Mouse (Mus musculus) myocyte (in vitro differentiated cells): ENCODE data around the gene Sycn. TPM values are rescaled to one million over a fixed set of nuclear protein-coding genes. Genes with fewer than 3 reads are reported as not detected.

Experiments
- H3K27me3 ChIP-seq: one replicate; pipeline ENCODE4 v1.6.1; 2011; ENCODE audit not compliant: control insufficient read depth, insufficient read depth, insufficient read length
- H3K36me3 ChIP-seq: one replicate; pipeline ENCODE4 v1.6.1; 2011; ENCODE audit not compliant: control insufficient read depth, insufficient read depth
- H3K4me2 ChIP-seq: one replicate; pipeline ENCODE4 v1.6.1; 2011; ENCODE audit warnings: low read depth, control low read depth
- H3K4me3 ChIP-seq: one replicate; pipeline ENCODE4 v1.5.1; 2011; ENCODE audit warnings: mild to moderate bottlenecking, control low read depth, moderate library complexity
- H3K79me2 ChIP-seq: one replicate; pipeline ENCODE4 v1.6.1; 2011; ENCODE audit not compliant: control insufficient read depth, insufficient read depth
- H3ac ChIP-seq: one replicate; pipeline ENCODE4 v1.6.1; 2011; ENCODE audit not compliant: control insufficient read depth, insufficient read length
- CEBPB ChIP-seq: IDR thresholded peaks from 2 replicates; pipeline ENCODE4 v1.6.1; 2011; ENCODE audit warnings: mild to moderate bottlenecking, moderate library complexity; ENCODE audit not compliant: poor library complexity, insufficient read depth, severe bottlenecking
- E2F4 ChIP-seq: IDR thresholded peaks from one replicate; pipeline ENCODE4 v1.6.1; 2011; ENCODE audit warnings: mild to moderate bottlenecking, control low read depth, moderate library complexity; ENCODE audit not compliant: insufficient read depth
- MAX ChIP-seq: IDR thresholded peaks from one replicate; pipeline ENCODE4 v1.6.1; 2011; ENCODE audit warnings: low read depth, mild to moderate bottlenecking, control low read depth
- MYOD1 ChIP-seq, 3 experiments: IDR thresholded peaks; one replicate each; pipeline ENCODE4 v1.6.1; 2011; ENCODE audit warnings: control low read depth in 2 of 3, low read depth in 2 of 3, mild to moderate bottlenecking in 2 of 3, moderate library complexity in 1 of 3; ENCODE audit not compliant: insufficient read length in 2 of 3, control insufficient read depth in 1 of 3
- MYOG ChIP-seq, 3 experiments: IDR thresholded peaks; one replicate each; pipeline ENCODE4 v1.6.1; 2011; ENCODE audit warnings: control low read depth in 2 of 3, low read depth in 2 of 3, mild to moderate bottlenecking in 2 of 3; ENCODE audit not compliant: insufficient read length in 2 of 3, control insufficient read depth in 1 of 3, insufficient read depth in 1 of 3
- POLR2A ChIP-seq: IDR thresholded peaks from one replicate; pipeline ENCODE4 v1.6.1; 2011; ENCODE audit warnings: low read depth, mild to moderate bottlenecking, control low read depth, moderate library complexity; ENCODE audit not compliant: insufficient read length
- POLR2AphosphoS2 ChIP-seq: IDR thresholded peaks from one replicate; pipeline ENCODE4 v1.6.1; 2011; ENCODE audit warnings: low read depth, control low read depth; ENCODE audit not compliant: insufficient read length
- REST ChIP-seq: IDR thresholded peaks from one replicate; pipeline ENCODE4 v1.6.1; 2011; ENCODE audit warnings: mild to moderate bottlenecking, control low read depth, moderate library complexity; ENCODE audit not compliant: insufficient read depth, insufficient read length
- SRF ChIP-seq: IDR thresholded peaks from one replicate; pipeline ENCODE4 v1.6.1; 2011; ENCODE audit warnings: low read depth; ENCODE audit not compliant: control insufficient read depth, insufficient read length
- TCF12 ChIP-seq: IDR thresholded peaks from one replicate; pipeline ENCODE4 v1.6.1; 2011; ENCODE audit warnings: mild to moderate bottlenecking, control low read depth; ENCODE audit not compliant: poor library complexity, insufficient read depth, severe bottlenecking
- TCF3 ChIP-seq: IDR thresholded peaks from one replicate; pipeline ENCODE4 v1.6.1; 2011; ENCODE audit warnings: low read depth, control low read depth; ENCODE audit not compliant: insufficient read length
- USF1 ChIP-seq: IDR thresholded peaks from one replicate; pipeline ENCODE4 v1.6.1; 2011; ENCODE audit warnings: low read depth, mild to moderate bottlenecking, control low read depth, moderate library complexity
- polyA plus RNA-seq: library from polyadenylated mRNA; unstranded; fragments of >200 nt; fragmentation: generic; extraction: Trizol; gene quantifications from one replicate; pipeline ENCODE4 v1.2.1, GENCODE M21; 2012; ENCODE audit warnings: missing spikeins

Sycn gene
- polyA plus RNA-seq, 1 experiment: not detected

DNA sequence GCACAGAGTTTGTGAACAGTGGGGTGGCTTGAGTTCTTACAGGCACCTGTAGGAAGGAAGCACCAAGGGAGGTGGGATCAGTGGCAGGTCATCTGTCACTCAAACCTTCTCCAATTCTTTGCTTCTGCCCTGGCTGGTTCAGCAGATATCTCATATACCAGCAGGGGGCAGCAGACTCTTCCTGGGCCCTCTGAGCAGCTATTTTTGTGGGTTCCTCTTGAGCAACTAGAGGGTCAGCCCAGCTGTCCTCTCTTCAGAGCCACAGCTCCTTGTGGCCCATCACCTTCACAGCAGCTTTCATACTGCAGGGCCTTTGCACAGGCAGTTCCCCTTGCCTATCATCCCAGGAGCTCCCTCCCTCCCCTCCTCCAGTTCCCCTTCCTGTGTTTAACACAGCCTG is 27.6 kb downstream of the Sycn start:
- Histone ChIP-seq H3ac (no peak overlapping the region), H3K4me2 (no peak overlapping the region), H3K4me3 (no peak overlapping the region), H3K36me3 (no peaks in the 10 kb centered on the region), H3K79me2 (peaks cover 2% of the 10 kb centered on the region), H3K27me3 (no peaks in the 10 kb centered on the region)
- TF ChIP-seq MYOG (IDR thresholded peaks at IDR 0.05; ENCODE audit: control insufficient read depth in 1 of 3, insufficient read depth in 1 of 3, insufficient read length in 2 of 3, low read depth in 2 of 3) (peak; percentile 19 to 76 (median 28)), CEBPB (no peak), MYOD1 (IDR thresholded peaks at IDR 0.05; ENCODE audit: control insufficient read depth in 1 of 3, insufficient read length in 2 of 3, low read depth in 2 of 3) (peak in 2 of 3 experiments; percentile 18 to 52)

DNA sequence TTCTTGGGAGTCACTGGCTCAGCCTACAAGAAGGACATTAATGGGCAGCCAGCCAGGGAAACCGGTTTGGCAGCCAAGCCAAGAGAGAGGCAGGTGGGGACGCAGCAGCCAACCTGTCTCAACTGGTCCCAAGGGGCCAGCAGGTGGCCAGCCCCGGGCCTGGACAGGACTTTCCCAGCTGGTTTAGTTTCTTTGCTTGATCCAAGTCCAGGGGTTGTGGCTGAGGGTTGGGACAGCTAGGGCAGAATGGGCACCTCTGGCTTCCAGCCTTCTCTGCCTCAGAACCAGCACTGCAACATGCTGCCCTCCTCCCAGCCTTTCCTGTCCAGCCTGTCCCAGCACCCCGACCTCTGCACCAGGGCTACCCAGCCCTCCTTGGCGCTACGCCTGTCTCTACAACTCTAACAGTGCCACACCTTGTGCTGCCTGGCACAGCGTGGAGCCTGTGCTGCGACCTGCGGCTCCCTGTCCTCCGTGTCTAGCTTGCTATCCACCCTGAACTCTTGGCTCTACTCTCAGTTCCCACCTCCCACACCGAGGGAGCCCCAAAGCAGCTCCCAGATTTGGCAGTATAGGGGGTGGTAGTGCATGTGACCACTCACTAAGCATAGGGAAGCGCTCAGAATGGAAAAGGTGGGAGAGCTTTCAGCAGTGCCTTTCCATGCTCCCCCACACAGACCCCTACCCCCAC is 29.8 kb downstream of the Sycn start:
- Histone ChIP-seq H3ac (no peak overlapping the region), H3K27me3 (no peaks in the 10 kb centered on the region), H3K79me2 (peaks cover 22% of the 10 kb centered on the region), H3K4me2 (no peak overlapping the region), H3K4me3 (no peak overlapping the region), H3K36me3 (no peaks in the 10 kb centered on the region)
- TF ChIP-seq MAX: no peak
- peak in 1 of 3 experiments; percentile 47 for TF ChIP-seq MYOG (IDR thresholded peaks at IDR 0.05; ENCODE audit: control insufficient read depth in 1 of 3, insufficient read depth in 1 of 3, insufficient read length in 2 of 3, low read depth in 2 of 3)
- peak in 2 of 3 experiments; percentile 44 to 61 for TF ChIP-seq MYOD1 (IDR thresholded peaks at IDR 0.05; ENCODE audit: control insufficient read depth in 1 of 3, insufficient read length in 2 of 3, low read depth in 2 of 3)

DNA sequence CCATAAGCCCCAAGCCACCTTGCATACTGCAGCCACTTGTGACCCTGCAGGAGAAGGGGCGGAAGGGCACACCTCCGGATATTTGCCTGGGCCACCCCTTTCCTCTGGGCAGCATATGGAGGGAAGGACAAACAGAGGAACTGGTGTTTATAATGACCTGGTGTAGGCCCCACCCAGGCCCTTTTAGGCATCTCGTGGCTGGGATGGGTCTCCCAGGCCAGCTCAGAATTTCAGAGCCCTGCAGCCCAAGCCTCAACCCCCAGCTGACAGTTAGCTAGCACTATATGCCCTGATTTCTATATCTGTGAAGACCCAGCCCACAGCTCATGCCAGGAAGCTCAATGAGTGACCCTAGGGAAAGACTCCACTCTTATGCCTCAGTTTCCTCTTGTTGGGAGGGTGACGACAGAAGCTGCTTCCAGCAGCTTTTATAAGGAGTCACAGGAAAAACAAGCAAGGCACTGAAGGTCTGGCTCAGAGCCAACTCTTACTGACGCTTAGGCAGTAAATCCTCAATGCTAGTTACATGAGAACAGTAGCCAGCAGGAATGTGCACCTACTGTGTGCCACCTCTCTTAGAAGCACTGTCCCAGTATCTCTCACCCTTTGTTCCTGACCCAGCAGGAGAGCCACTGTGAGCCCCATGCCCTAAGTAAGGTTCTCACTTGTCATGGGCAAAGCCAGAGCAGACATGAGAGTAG is 30.4 kb downstream of the Sycn start:
- H3K79me2 ChIP-seq: peaks cover 26% of the 10 kb centered on the region
- no peak overlapping the region for H3ac ChIP-seq
- no peaks in the 10 kb centered on the region for H3K36me3 ChIP-seq
- H3K4me3 ChIP-seq: no peak overlapping the region
- H3K4me2 ChIP-seq: no peak overlapping the region
- no peaks in the 10 kb centered on the region for H3K27me3 ChIP-seq
- TF ChIP-seq USF1 (no peak), MYOG (IDR thresholded peaks at IDR 0.05; ENCODE audit: control insufficient read depth in 1 of 3, insufficient read depth in 1 of 3, insufficient read length in 2 of 3, low read depth in 2 of 3) (no peak)

DNA sequence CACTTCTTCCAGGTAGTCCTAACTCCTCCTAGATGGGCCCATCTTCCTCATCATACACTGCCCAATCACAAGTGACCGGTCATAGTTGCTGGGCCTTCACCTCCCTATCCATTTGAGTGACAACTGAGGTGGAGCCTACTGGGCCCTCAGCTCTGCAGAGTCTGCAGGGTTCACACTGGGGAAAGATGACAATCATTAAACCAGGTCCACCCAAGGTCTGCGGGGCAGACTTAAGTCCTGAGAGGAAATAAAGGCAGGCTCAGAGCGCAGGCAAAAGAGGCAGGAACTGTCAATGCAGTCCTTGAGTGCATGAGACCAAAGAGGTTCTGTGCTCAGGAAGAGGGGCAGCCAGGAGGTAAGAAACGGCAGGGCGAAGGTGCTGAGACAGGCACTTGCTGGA is 32.0 kb downstream of the Sycn start:
- no peak for TF ChIP-seq USF1
- TF ChIP-seq POLR2A: no peak
- no peak for TF ChIP-seq SRF
- TF ChIP-seq CEBPB: no peak
- no peak for TF ChIP-seq TCF12
- no peak for TF ChIP-seq E2F4
- no peak for TF ChIP-seq MYOG (IDR thresholded peaks at IDR 0.05; ENCODE audit: control insufficient read depth in 1 of 3, insufficient read depth in 1 of 3, insufficient read length in 2 of 3, low read depth in 2 of 3)
- TF ChIP-seq MYOD1 (IDR thresholded peaks at IDR 0.05; ENCODE audit: control insufficient read depth in 1 of 3, insufficient read length in 2 of 3, low read depth in 2 of 3): no peak
- no peak for TF ChIP-seq POLR2AphosphoS2
- no peak for TF ChIP-seq REST
- TF ChIP-seq MAX: no peak
- no peak for TF ChIP-seq TCF3
- Histone ChIP-seq H3K4me3 (no peak overlapping the region), H3K4me2 (no peak overlapping the region), H3K36me3 (no peaks in the 10 kb centered on the region), H3ac (no peak overlapping the region), H3K79me2 (peaks cover 26% of the 10 kb centered on the region), H3K27me3 (no peaks in the 10 kb centered on the region)

DNA sequence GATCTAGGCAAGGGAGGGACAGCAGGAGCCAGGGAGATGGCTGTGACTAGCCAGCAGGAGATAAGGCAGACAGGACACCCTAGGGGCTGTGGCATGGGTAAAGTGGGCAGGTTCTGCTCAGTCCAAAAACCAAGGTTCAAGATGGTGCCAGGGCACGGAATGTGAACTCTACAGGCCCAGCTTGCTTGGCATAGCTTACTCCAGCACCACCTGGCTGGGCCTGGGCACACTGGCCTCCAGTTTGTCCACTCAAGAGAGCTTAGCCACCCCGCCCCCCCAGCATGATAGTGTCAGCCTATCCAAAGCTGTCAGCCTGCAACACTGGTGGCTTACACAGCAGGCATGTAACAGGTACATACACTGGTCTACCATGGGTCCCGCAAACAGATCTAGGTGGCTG is 32.6 kb downstream of the Sycn start:
- no peaks in the 10 kb centered on the region for H3K27me3 ChIP-seq
- no peak overlapping the region for H3K4me3 ChIP-seq
- no peak overlapping the region for H3ac ChIP-seq
- H3K4me2 ChIP-seq: no peak overlapping the region
- no peaks in the 10 kb centered on the region for H3K36me3 ChIP-seq
- H3K79me2 ChIP-seq: peaks cover 31% of the 10 kb centered on the region
- TF ChIP-seq TCF3 (no peak), REST (no peak), CEBPB (no peak), TCF12 (no peak), MYOG (IDR thresholded peaks at IDR 0.05; ENCODE audit: control insufficient read depth in 1 of 3, insufficient read depth in 1 of 3, insufficient read length in 2 of 3, low read depth in 2 of 3) (no peak), USF1 (no peak), E2F4 (no peak), MAX (no peak), MYOD1 (IDR thresholded peaks at IDR 0.05; ENCODE audit: control insufficient read depth in 1 of 3, insufficient read length in 2 of 3, low read depth in 2 of 3) (no peak), POLR2A (no peak), SRF (no peak), POLR2AphosphoS2 (no peak)
